Mouse (Mus musculus): ENCODE measurements around the gene Ggps1.

Ggps1 gene

GRCm38 (mm10) chr13:14063013-14063941 is at the start of gene Ggps1, which contains the start of gene Arid4b:
Gene Ggps1, minus strand, starts transcription at chr13:14063488.
Gene Arid4b, plus strand, starts transcription at chr13:14063232.
- DNase-seq (ENCODE audit: low spot score) = peak; percentile 97

- no peak for DNase-seq (ENCODE audit: low spot score)
Measured at GRCm38 (mm10) chr13:14111146-14111545, 47.9 kb upstream of the Ggps1 start.

GRCm38 (mm10) chr13:14110154-14110873 is 47.0 kb upstream of the Ggps1 start:
- no peak for DNase-seq (ENCODE audit: low spot score)

GRCm38 (mm10) chr13:14103026-14103425 is 39.7 kb upstream of the Ggps1 start:
- no peak for DNase-seq (ENCODE audit: low spot score)

- no peak for DNase-seq (ENCODE audit: low spot score)
Measured at GRCm38 (mm10) chr13:14088669-14089068, 25.4 kb upstream of the Ggps1 start.

GRCm38 (mm10) chr13:14075326-14075725 is 12.0 kb upstream of the Ggps1 start:
- DNase-seq (ENCODE audit: low spot score) = no peak

- no peak for DNase-seq (ENCODE audit: low spot score)
Measured at GRCm38 (mm10) chr13:14074371-14074770, 11.1 kb upstream of the Ggps1 start.

GRCm38 (mm10) chr13:14069291-14069690 is 6.0 kb upstream of the Ggps1 start:
- DNase-seq (ENCODE audit: low spot score) = no peak

GRCm38 (mm10) chr13:14068035-14068434 is 4.7 kb upstream of the Ggps1 start:
- DNase-seq (ENCODE audit: low spot score) = no peak

GRCm38 (mm10) chr13:14065701-14066100 is 2.4 kb upstream of the Ggps1 start:
- DNase-seq (ENCODE audit: low spot score) = no peak

GRCm38 (mm10) chr13:14065028-14065380 is 1.7 kb upstream of the Ggps1 start:
- no peak for DNase-seq (ENCODE audit: low spot score)

GRCm38 (mm10) chr13:14064341-14065027 is 1.2 kb upstream of the Ggps1 start:
- DNase-seq (ENCODE audit: low spot score) = peak; percentile 55

- DNase-seq (ENCODE audit: low spot score) = no peak
Measured at GRCm38 (mm10) chr13:14063942-14064271, 619 bp upstream of the Ggps1 start.

- DNase-seq (ENCODE audit: low spot score) = no peak
Measured at GRCm38 (mm10) chr13:14062209-14063012, 877 bp downstream of the Ggps1 start.

GRCm38 (mm10) chr13:14059582-14059981 is 3.7 kb downstream of the Ggps1 start:
- DNase-seq (ENCODE audit: low spot score) = no peak

GRCm38 (mm10) chr13:14056801-14057200 is 6.5 kb downstream of the Ggps1 start:
- no peak for DNase-seq (ENCODE audit: low spot score)

- DNase-seq (ENCODE audit: low spot score) = peak; percentile 31
Measured at GRCm38 (mm10) chr13:14049878-14050277, 13.4 kb downstream of the Ggps1 start.

GRCm38 (mm10) chr13:14044521-14044920 is 18.8 kb downstream of the Ggps1 start:
- DNase-seq (ENCODE audit: low spot score) = no peak

- DNase-seq (ENCODE audit: low spot score) = no peak
Measured at GRCm38 (mm10) chr13:14043851-14044250, 19.4 kb downstream of the Ggps1 start.

- DNase-seq (ENCODE audit: low spot score) = no peak
Measured at GRCm38 (mm10) chr13:14040186-14040585, 23.1 kb downstream of the Ggps1 start.

- DNase-seq (ENCODE audit: low spot score) = peak; percentile 87
Measured at GRCm38 (mm10) chr13:14039292-14039965, 23.9 kb downstream of the Ggps1 start, which contains the start of gene Tbce. Gene Tbce, minus strand, starts transcription at chr13:14039638.

Data from testis, postnatal 14 days (tissue).